Mouse (Mus musculus) splenic B cell, adult 2 months (primary cell): ENCODE measurements around the gene Dlg1.
A peak's percentile ranks its signal among the peaks of the same experiment; 100 is the strongest.

ENCODE experiments used
- DNase-seq: peaks from one replicate; pipeline ENCODE4 v3.0.0-alpha.2; 2011; ENCODE audit warnings: low read depth, low spot score
- H3K27me3 ChIP-seq: 2 replicates; pipeline ENCODE4 v1.6.1; 2012; ENCODE audit warnings: mild to moderate bottlenecking, low read length, moderate library complexity, mixed read lengths; ENCODE audit not compliant: control insufficient read depth, poor library complexity, insufficient read depth, severe bottlenecking
- H3K36me3 ChIP-seq: 2 replicates; pipeline ENCODE4 v1.6.1; 2012; ENCODE audit warnings: mild to moderate bottlenecking, low read length, moderate library complexity, mixed read lengths; ENCODE audit not compliant: control insufficient read depth, poor library complexity, insufficient read depth, severe bottlenecking

The Dlg1 gene

GRCm38 (mm10) chr16:31737761-31738160 is 74.5 kb downstream of the Dlg1 start:
- Histone ChIP-seq H3K36me3 (no peaks in the 10 kb centered on the region), H3K27me3 (no peaks in the 10 kb centered on the region)
- DNase-seq = no peak

DNA sequence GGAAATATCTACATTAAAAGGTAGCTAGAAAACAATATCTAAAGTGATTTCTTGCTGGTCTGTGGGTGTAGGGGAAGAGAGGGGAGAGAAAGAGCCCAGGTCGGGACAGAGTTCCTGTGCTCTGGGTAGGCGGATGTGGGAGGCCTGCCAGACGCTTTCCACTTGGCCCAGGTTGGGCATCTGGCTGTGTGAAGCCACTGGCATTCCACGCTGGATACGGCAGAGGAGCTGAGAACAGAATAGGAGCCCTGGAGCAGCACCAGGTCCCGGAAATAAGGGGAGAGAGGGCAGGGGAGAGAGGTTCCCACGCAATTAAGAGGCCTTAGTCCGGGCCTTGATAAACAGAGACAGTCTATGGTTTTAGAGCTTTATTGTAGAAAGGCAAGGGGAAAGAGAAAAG is 77.0 kb downstream of the Dlg1 start:
- no peak for DNase-seq
- Histone ChIP-seq H3K36me3 (no peaks in the 10 kb centered on the region), H3K27me3 (no peaks in the 10 kb centered on the region)

GRCm38 (mm10) chr16:31740704-31741103 is 77.5 kb downstream of the Dlg1 start:
- DNase-seq = no peak
- H3K27me3 ChIP-seq = no peaks in the 10 kb centered on the region
- no peaks in the 10 kb centered on the region for H3K36me3 ChIP-seq

DNA sequence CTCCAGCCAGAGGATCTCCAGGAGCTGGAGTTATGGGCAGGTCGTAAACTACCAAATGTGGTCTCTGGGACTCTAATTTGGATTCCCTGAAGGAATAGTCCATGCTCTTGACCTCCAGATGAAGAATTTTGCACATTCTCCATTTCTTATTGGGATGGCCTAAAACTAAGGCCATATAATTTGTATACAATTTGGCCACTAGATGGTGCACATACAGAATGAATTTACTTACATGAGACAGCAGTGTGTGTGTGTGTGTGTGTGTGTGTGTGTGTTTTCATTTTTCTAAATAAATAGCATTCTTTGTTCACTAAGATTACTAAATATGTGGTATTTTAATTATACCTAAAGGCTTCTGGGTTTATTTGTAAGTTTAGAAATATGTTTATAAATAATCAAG is 87.3 kb downstream of the Dlg1 start:
- peak; percentile 72 for DNase-seq
- peaks cover 2% of the 10 kb centered on the region; the same call in 1 of the 2 replicates for H3K36me3 ChIP-seq

GRCm38 (mm10) chr16:31754172-31755025 is 91.2 kb downstream of the Dlg1 start:
- Histone ChIP-seq H3K36me3 (no peaks in the 10 kb centered on the region), H3K27me3 (no peaks in the 10 kb centered on the region)
- DNase-seq = peak; percentile 45

More for the DNA sequence above, 87.3 kb downstream of the Dlg1 start:
- no peaks in the 10 kb centered on the region for H3K27me3 ChIP-seq

DNA sequence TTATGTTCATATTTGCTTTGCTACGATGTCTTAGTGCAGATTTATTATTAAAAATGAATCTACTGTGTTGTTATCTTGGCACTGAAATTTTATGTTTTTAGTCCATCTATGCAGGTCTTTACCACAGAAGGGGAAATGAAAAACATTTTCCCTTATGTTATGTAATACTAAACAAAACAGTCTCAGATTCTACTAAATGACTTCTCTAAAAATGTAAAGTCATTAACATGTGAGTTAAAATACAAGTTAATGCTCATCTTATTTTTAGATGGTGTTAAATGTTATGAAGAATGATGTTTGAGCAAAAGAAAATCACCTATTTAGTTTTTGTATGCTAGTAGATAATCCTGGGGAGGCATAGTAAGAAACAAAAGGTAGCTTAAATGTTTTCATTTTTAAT is 91.8 kb downstream of the Dlg1 start:
- DNase-seq = peak; percentile 19
- no peaks in the 10 kb centered on the region for H3K36me3 ChIP-seq

DNA sequence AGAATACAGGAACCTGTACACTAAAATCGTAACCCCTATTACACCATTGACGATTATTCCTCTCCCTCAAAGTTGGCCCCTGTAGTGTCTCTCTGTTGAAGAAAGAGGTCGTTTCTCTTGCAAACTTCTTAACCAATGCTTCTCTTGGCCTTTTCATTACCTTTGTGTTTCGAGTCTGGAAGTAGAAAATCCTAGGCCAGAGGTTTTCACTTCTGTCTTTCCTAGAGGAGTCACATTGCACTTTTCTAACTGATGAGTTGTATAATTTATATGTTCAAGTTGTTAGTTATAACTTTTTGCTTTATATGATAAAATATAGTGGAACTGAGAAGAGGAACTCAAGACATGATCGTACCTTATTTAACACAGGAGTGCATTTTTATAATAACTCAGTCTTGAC is 93.2 kb downstream of the Dlg1 start:
- peak; percentile 14 for DNase-seq
- Histone ChIP-seq H3K27me3 (no peaks in the 10 kb centered on the region), H3K36me3 (no peaks in the 10 kb centered on the region)

More for the DNA sequence above, 91.8 kb downstream of the Dlg1 start:
- no peaks in the 10 kb centered on the region for H3K27me3 ChIP-seq

- DNase-seq = peak; percentile 52
- no peaks in the 10 kb centered on the region for H3K36me3 ChIP-seq
- H3K27me3 ChIP-seq = no peaks in the 10 kb centered on the region
Measured at GRCm38 (mm10) chr16:31757606-31758005, 94.4 kb downstream of the Dlg1 start.

DNA sequence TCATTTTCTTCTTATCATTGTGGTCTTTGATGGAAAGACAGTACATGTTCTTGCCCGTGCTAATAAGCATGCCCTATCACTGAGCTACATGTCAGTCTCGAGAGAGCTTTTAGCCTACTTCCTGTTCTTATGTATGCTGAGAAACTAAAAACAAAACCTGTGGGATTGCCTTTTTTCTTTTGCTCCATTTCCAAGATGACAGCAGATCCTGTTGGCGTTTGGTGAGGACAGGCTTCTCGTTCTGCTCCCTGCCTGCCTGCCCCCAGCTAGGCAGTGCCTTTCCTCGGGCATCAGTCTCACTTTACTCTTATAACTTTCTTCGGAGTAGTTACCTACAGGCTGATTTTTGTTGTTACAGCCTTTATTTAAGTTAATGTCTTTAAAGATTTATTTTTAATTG is 96.2 kb downstream of the Dlg1 start:
- no peaks in the 10 kb centered on the region for H3K36me3 ChIP-seq
- DNase-seq = peak; percentile 13
- H3K27me3 ChIP-seq = no peaks in the 10 kb centered on the region

GRCm38 (mm10) chr16:31766298-31766697 is 103.1 kb downstream of the Dlg1 start:
- H3K36me3 ChIP-seq = no peaks in the 10 kb centered on the region
- no peaks in the 10 kb centered on the region for H3K27me3 ChIP-seq
- no peak for DNase-seq

GRCm38 (mm10) chr16:31766715-31767114 is 103.5 kb downstream of the Dlg1 start:
- Histone ChIP-seq H3K27me3 (no peaks in the 10 kb centered on the region), H3K36me3 (no peaks in the 10 kb centered on the region)
- DNase-seq = peak; percentile 5

- no peak for DNase-seq
- Histone ChIP-seq H3K36me3 (no peaks in the 10 kb centered on the region), H3K27me3 (no peaks in the 10 kb centered on the region)
Measured at GRCm38 (mm10) chr16:31775924-31776323, 112.7 kb downstream of the Dlg1 start.

DNA sequence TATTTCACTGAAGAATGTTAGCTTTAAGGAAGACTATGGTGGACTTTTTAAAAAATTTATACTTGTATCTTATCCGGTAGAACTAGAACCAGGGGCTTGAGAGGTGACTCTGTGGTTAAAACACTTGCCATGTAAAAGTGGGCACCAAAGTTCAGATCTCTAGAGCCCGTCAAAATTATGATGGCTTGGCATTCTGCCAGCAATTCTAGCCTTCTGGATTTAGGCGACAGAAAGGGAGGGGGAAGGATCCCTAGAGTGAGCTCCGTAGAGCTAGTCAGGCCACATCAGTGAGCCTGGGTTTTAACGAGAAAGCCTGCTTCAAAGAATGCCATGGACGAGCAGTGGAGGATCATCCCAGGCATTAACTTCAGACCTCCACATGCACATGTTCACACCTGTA is 117.8 kb downstream of the Dlg1 start:
- DNase-seq = no peak
- H3K27me3 ChIP-seq = no peaks in the 10 kb centered on the region

DNA sequence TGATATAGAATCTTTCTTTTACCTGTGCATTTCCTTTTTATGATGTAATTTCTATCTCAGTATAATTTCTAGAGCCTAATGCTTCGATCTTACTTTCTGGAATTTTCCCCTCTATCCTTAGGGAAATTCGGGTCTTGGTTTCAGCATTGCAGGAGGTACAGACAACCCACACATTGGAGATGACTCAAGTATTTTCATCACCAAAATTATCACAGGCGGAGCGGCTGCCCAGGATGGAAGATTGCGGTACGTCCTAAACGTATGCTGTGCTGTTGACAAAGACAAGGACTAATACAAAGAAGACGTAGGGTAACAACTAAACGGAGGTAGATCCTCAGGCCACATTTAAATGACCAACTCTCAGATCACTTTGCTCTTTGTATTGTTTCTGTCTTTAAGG is 126.8 kb downstream of the Dlg1 start:
- Histone ChIP-seq H3K36me3 (peaks cover 2% of the 10 kb centered on the region; the same call in 1 of the 2 replicates), H3K27me3 (no peaks in the 10 kb centered on the region)
- no peak for DNase-seq

More for the DNA sequence above, 117.8 kb downstream of the Dlg1 start:
- no peaks in the 10 kb centered on the region for H3K36me3 ChIP-seq

- peak; percentile 9 for DNase-seq
- H3K27me3 ChIP-seq = no peaks in the 10 kb centered on the region
Measured at GRCm38 (mm10) chr16:31803644-31804043, 140.4 kb downstream of the Dlg1 start.

More at GRCm38 (mm10) chr16:31803644-31804043, 140.4 kb downstream of the Dlg1 start:
- H3K36me3 ChIP-seq = peaks cover 10% of the 10 kb centered on the region
